Mouse (Mus musculus): ENCODE data around the gene Lct.
"Not testable (repeated sequence)": the region's sequence is repeated elsewhere in the genome, so short reads cannot be mapped to it uniquely, and the experiment has no call there.

The Lct gene

DNA sequence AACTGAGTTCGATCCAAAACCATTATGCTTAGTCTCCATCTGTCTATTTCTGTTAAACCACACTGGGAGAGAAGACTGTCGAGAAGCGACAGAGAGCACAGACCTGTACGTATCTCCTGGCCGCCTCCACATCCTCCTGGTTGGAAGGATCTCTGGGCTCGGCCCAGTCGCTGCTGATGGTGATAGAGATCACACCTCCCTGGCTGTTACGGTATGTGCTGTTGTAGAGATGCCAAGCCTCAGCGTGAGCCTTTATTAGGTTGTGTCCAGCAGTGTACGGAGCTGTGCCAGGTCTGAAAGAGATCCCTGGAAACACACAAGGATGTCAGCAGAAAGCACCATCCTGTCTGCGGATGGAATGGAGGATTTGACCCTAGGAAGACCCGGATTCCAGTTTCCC lies 34.6 kb downstream of the Lct start:
- no peak for DNase-seq

DNA sequence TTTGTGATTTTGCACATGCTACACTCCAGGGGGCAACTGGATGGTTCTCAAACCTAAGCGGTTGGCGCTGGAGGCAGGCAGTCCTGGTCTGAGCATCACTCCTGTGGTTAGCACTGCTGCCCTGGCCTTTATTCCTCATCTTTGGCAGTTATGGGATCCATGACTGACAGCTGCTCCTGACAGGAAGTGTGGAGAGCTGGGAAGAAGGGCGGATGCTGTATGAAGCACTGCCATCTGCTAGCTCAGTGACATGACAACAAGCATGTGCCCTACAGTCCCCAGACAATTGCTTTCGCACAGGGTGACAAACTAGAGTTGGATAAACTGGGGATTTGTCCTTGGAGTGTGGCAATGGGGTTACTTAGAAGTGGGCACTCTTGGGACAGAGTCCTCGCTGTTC lies 37.8 kb downstream of the Lct start:
- DNase-seq, result no peak

GRCm38 (mm10) chr1:128285136-128285535 lies 43.0 kb downstream of the Lct start:
- no peak for DNase-seq

DNA sequence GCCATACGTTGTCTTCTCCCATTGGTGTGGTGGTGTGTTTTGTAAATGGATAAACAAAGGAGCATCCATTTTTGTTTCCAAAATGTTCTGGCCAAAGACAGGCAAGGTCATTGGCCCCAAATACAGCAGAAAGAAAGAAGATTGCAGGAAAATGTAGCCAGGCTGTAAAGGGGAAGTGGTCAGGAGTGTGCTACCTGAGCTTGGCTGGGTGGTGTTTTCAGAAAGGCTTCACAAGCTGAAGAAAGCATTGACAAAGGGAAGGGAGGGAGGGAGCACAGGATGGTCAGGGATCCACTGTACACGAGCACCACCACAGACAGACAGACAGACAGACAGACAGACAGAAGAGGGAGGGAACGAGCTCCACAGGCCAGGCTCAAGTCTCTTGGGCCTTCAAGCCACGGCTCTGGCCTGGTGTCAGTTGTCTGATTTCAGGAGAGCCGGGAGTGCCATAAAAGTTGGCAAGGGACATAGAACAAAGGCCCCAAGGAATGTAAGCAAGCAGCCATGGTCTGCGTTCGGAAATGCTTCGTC lies 43.9 kb downstream of the Lct start:
- DNase-seq, result no peak

DNA sequence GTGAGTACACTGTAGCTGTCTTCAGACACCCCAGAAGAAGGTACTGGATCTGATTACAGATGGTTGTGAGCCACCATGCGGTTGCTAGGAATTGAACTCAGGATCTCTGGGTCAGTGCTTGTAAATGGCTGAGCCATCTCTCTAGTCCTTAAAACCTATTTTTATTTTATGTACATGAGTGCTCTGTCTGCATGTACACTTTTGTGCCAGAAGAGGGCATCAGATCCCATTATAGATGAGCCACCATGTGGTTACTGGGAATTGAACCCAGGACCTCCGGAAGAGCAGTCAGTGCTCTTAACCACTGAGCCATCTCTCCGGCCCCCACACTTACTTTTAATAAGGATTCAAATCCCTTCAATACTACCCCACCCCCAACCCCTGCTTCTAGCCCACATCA lies 45.2 kb downstream of the Lct start:
- no peak for DNase-seq

GRCm38 (mm10) chr1:128281753-128282152 lies 46.4 kb downstream of the Lct start:
- peak; percentile 44 for DNase-seq

DNA sequence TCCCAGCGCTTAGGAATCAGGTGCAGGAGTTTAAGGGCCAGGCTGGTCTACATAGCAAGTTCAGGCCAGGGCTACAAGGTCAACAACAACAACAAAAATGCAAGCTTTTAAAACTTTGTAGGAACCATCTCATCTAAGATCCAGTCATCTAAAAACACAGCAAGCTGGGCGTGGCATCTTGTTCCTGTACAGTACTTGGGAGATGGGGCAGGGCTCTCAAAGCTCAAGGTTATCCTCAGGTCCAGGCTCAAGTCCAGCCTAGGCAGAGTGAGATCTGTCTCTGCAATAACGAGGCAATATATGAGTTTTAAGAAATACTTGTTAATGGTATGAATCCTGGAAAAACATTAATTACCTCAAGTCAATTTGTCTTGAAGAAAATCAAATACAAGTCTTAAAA lies 49.6 kb downstream of the Lct start:
- DNase-seq, result no peak

DNA sequence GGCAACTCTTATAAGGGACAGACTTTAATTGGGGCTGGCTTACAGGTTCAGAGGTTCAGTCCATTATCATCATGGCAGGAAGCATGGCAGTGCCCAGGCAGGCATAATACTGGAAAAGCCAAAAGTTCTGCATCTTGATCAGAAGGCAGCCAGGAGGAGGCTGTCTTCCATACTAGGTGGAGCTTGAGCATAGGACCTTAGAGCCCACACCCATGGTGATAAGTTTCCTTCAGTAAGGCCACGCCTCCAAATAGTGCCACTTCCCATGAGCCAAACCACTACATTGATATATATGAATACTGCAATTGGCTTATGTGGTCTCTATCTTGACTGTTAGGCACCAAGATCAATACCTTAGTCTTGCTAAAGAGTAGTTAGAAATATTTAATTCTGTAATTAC lies 52.2 kb downstream of the Lct start:
- no peak for DNase-seq

DNA sequence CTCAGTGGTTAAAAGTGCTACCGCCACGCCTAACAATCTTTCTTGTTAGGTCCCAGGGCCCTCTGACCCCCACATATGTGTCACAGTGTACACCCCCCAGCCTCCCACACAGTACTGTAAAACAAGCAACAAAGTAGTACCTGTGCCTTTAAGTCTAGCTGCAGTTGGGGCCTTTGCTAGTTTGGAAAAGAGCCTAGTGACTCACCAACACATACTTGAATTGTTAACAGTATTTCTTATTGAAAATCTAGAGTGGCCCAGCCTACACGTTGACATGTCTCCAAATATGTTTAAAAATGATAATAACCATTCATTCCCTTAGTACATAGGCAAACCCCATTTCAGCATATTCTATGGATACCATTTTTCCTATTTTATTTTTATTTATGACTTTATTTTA lies 57.4 kb downstream of the Lct start:
- no peak for DNase-seq

DNA sequence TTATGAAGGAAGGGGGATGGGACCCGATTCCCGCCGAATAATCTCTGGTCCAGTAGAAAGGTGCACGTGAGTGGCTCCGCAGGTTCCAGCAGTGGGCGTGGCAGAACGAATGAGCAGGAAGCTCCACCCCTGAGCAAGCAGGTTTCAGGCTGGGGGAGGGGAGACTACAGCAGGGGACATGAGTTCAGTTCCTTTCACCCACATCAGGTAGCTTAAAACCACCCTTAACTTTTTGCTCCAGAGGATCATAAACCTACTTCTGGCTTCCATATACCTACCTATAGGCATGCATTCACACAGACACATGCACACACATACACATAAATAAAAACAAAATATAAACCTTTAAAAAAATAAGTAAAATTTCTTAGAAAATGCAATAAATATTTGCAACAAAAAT lies 61.1 kb downstream of the Lct start:
- not testable (repeated sequence) for DNase-seq

DNA sequence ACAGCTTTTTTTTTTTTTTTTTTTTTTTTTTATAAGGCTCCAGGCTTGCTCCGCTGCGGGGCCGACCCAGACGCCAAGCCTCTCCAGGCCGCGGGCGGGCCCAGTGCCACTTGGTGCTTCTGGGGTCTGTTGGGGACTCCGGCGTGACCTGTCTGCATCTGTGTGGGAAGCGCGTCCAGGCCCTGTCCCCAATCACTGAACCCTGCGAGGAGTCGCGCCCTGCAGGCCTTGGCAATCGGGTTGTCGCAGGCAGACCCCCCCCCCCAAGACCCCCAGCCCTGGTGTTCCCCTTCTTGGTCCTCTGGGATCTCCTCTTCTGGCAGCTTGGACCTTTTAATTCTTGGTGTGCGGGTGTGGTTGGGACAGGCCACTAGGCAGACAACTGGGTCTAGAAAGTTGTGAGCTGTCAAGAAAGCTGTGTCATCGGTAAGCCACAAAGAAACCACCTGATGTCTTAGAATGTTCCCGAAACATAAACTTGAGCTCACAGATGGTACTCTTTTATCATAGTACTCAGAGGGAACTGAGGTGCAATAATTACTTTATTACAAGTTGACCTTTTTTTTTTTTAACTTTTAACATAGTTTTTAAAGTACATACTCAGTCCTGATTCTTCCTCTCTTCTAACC lies 83.3 kb downstream of the Lct start:
- peak; percentile 64 for DNase-seq

DNA sequence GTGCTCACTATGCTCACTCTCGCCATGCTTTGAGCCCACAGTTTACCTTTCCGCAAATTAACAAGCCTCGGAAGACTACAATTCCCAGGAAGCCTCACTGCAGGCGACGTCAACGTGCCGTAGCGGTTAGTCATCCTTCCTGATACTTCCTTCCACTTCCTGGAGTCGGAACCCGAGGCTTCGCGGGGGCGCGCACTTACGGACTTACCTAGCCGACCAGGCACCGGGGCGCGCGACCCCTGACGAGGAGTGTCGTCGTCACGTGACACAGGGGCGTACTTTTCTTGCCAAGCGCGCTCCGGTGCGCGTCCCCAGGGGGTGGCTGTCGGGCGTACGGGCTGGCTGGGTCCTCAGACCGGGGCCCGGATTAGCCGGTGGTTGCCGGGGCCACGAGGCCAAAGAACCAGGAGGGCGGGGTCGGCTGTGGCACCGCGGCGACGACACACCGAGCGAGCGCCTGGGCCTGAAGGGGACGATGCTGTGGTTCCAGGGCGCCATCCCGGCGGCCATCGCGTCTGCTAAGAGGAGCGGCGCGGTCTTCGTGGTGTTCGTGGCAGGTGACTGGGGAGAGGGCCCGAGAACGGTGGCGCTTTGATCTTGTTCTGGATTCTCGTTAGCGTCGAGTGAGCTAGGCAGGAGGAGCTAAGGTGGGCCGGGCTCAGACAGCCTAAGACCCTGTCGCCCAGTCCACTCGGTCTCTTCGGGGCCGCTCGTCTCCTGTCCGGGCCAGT lies 84.0 kb downstream of the Lct start:
- DNase-seq, result peak; percentile 99

- no peak for DNase-seq
Observed at GRCm38 (mm10) chr1:128243627-128243995, 84.5 kb downstream of the Lct start, which contains the start of gene Ubxn4. TSS of gene Ubxn4 (plus strand) at chr1:128243964.

- DNase-seq, result no peak
Observed at GRCm38 (mm10) chr1:128235181-128235580, 92.9 kb downstream of the Lct start.

Data from thymus, postnatal 4 days (tissue).